Mouse (Mus musculus) telencephalon, adult 2 months (tissue): ENCODE results near the gene Peak1.

Experiments
- DNase-seq: peaks from one replicate; pipeline ENCODE4 v3.0.0-alpha.2; 2011; ENCODE audit warnings: low read depth, low spot score

Gene Peak1

GRCm38 (mm10) chr9:56314326-56314725, 103.5 kb downstream of the Peak1 start:
- no peak for DNase-seq

DNA sequence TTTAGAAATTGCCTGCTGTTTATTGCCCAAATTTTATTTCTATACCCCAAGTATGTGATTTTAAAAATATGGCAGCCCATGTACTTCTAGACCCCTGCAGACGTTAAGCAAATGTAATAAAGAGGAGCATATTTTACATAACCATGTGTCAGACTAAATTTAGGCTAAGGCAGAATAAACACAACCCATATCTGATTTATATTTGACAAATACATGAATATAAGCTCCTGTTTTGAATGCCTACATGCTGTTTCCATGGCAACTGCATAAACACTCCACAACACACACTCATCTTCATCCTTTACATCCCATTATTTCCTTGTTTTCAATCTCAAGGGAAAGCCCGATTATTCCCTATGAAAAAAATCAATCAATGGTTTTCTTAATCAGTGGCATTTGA, 108.8 kb downstream of the Peak1 start:
- DNase-seq: peak; percentile 24

- DNase-seq: no peak
Measured at GRCm38 (mm10) chr9:56304526-56304925, 113.3 kb downstream of the Peak1 start.

DNA sequence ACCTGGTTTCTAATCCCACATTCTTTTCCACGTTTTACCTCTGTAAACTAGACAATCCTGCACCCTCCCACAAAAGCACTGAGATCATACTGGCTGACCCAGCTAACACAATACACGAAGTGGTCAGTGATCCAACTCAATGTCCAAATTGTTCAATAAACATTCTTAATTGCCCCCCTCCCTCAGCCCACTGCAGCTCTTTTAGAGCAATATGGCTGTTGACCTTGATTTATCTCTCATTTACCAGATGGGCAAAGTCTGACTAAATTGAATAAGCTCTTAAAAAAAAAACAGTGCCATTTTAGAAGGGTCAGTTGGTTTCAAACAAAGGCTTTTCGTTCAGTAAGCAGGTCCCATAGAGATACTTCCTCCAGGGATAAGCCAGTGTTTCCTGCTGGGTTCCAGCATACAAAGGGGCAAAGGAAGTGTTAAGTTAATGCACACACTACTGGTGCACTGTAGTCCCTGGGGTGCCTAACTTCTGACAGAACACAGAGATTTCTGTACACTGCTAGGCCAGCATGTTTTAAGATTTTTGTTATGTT, 114.9 kb downstream of the Peak1 start:
- DNase-seq: no peak

DNA sequence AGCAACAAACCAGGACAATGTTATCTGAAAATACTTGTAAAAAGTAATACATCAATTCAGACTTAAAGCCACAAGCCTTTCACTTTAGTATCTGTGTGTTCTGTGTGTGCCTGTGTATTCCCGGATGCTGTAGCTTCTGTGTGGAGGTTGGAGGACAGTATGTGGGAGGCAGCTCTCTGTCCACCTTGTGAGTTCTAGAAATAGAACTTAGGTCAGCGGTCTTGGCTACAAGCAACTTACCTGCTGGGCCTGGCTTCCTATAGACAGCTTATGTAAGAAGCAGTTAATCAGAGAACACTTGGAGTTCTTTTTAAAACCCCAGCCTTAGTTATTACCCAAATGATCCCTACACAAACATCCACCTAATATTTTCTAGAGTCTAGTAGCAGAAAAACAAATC, 127.8 kb downstream of the Peak1 start:
- DNase-seq: no peak

GRCm38 (mm10) chr9:56282481-56282880, 135.4 kb downstream of the Peak1 start:
- no peak for DNase-seq

DNA sequence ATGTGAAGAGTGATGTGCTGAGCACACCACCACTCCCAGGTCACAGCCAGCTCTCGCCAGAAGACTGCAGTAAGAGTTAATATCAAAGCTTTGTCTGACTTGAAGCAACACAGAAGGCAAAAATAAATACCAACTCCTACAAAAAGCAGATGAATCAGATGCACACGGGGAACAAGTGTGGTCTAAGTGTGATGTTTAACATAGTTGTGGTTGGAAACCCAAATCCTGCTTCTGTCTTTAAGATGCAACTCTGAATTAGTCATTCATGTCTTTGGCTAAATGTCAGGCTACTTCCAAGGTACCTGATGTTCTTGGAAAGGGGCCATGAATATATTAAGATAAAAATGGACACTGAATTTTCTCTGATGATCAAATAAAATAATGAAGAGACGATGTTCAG, 144.3 kb downstream of the Peak1 start:
- DNase-seq: no peak

GRCm38 (mm10) chr9:56272247-56272598, 145.6 kb downstream of the Peak1 start:
- no peak for DNase-seq

DNA sequence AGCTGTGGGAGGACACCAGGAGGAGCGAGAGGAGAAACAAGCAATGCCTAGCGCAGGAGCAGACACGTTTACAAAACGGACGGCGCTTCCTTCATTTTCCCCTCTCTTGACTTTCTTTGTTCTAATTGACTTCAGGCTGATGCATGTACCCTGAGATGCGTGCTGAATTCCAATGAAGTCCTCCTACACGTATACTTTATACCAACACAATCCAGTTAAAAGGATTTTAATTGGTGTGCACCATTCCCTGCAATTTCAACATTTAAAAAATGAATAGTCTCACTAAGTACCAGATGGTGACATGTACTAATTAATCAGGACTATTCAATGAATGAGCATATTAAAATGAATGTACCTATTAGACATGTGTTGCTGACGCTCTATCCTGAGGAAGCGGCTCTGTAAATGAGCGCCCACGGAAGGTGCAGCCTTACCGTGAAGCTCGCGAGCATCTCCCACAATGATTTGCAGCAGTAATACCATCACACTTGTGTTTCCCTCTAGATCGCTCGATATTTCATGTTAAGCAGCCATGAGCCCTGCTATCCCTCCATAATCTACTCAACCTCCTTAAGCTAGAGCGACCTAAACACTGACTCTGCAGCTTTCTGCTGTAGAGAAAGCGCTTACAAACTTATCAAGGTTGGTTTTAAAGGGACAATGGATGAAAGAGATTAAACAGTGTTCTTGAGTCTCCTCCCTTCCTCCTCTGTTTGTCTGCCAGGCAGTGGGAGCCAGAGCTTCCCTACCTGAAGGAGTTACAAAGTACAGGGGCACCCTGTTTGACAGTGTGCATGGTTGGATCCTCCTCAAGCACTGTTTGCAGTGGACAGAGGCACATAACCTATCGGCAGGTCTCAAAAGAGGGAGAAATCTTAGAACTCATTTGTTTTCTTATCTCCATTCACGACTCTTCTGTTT, 146.3 kb downstream of the Peak1 start:
- no peak for DNase-seq

- no peak for DNase-seq
Measured at GRCm38 (mm10) chr9:56269101-56269500, 148.8 kb downstream of the Peak1 start.

GRCm38 (mm10) chr9:56266200-56266815, 151.6 kb downstream of the Peak1 start:
- DNase-seq: no peak

- no peak for DNase-seq
Measured at GRCm38 (mm10) chr9:56265460-56266199, 152.2 kb downstream of the Peak1 start.

GRCm38 (mm10) chr9:56265022-56265360, 152.9 kb downstream of the Peak1 start:
- no peak for DNase-seq

GRCm38 (mm10) chr9:56264308-56265021, 153.4 kb downstream of the Peak1 start:
- peak; percentile 32 for DNase-seq

GRCm38 (mm10) chr9:56263055-56263454, 154.8 kb downstream of the Peak1 start:
- no peak for DNase-seq

- no peak for DNase-seq
Measured at GRCm38 (mm10) chr9:56260495-56261136, 157.3 kb downstream of the Peak1 start.

DNA sequence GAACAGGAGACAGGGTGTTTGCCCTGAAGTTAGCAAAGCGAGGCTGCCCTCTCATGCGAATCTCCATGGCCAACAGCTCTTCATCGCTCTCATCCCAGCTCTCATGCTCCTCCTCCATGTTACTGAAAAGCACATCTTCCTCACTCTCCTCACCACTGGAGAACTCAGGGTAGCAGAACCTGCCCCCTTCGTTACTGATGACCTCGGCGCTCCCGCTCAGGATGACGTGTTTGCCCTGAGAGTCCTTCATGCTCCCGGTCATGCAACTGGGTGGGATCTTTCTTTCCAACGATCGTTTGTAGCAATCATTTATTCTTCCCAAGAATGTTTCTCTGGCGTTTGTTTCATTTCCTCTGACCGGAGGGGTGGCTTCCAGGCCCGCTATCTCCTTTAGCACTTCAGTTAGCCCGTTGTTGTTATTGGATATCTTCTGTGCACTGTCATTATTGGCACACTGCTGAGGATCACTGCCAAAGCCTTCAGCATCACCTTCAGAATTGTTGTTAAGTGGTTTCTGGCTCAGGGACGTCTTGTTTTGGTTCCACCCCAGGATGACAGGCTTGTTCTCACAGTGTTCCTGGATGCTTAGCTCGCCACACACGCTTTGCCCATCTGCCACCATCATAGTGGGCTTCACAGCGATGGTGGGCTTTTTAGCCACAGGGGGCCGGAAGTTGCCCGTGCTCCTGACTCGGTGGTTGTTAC, 157.9 kb downstream of the Peak1 start:
- no peak for DNase-seq

GRCm38 (mm10) chr9:56258261-56258790, 159.5 kb downstream of the Peak1 start:
- no peak for DNase-seq

DNA sequence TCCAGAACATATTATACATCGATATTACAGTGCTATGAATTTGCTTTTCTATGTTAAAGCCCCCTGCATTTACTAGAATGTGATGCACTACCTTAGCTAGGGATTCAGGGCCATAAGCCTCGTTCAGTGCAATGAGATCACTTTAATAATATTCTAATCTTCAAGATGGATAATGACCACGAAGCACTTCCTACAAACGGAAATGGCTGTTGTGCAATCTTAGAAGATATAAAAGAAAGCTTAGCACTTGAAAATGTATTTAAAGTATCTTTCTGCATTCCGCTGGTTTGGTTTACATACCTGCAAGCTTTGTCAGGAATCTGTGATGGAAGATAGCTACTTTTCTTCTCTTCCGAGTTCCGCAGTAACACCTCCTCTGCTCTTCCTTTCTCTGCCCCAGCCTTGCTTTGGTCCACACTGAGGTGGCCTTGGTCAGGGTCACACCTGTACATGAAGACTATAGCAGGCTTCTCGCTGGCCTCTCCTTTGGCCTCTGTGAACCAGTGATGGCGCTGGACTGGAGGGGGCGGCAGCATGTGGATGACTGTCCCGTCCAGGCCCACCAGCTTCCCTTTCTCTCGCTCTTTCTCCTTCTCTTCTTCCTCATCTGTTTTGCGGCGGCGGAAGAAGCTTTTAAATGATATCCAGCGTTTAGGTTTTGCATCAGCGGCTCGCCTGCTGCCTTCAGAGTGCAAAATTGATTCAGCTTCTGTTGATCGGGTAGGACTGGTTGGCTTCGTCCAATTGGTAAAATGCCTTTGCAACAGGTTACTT, 160.5 kb downstream of the Peak1 start:
- no peak for DNase-seq
